In genomic region chr7:112786556-112787225, GRCm38 (mm10) we compare ENCODE assay signal across 9 mouse cellular contexts.
DNase-seq lines count a peak whose midpoint lies in the region; ATAC-seq and TF ChIP-seq lines count a peak whose summit lies in the region.
"Had no signal": no experiment of that assay in that cellular context is flagged by ENCODE, and none has a peak within 500 bp of the region (broad histone marks: within the 10 kb centered on the region; RNA-seq: fewer than 3 reads in every experiment).

No protein-coding gene starts in this region.

- H3K27ac ChIP-seq in layer of hippocampus, adult 2 months, result peak overlapping the region; percentile 18; the same call in 1 of the 2 replicates
- peak overlapping the region; percentile 80 for H3K27ac ChIP-seq in hindbrain, embryonic 13.5 days

- H3K9me3 ChIP-seq in hindbrain, embryonic 13.5 days, result no peaks in the 10 kb centered on the region

- 16% methylated on average over 7 of the region's 7 CpGs for WGBS in hindbrain, embryonic 13.5 days

- no peaks in the 10 kb centered on the region for H3K36me3 ChIP-seq in hindbrain, embryonic 13.5 days

- TF ChIP-seq CTCF in layer of hippocampus, adult 2 months (conservative IDR thresholded peaks at IDR 0.05), result no peak

- H3K9ac ChIP-seq in hindbrain, embryonic 13.5 days, result no peak overlapping the region; the same call in 1 of the 2 replicates

- no peaks in the 10 kb centered on the region for H3K27me3 ChIP-seq in hindbrain, embryonic 13.5 days
- H3K27me3 ChIP-seq: Patski had no signal

- H3K4me1 ChIP-seq in hindbrain, embryonic 13.5 days (replicated peaks), result peaks cover 42% of the 10 kb centered on the region

- peak; percentile 26 for ATAC-seq in hindbrain, embryonic 13.5 days (ENCODE audit: low FRiP score)
- ATAC-seq: Patski had no signal

- no peak overlapping the region for H3K4me3 ChIP-seq in layer of hippocampus, adult 2 months
- H3K4me3 ChIP-seq in hindbrain, embryonic 13.5 days, result no peak overlapping the region

- no peak for DNase-seq in layer of hippocampus, adult 2 months (ENCODE audit: low spot score in 2 of 2)
- no peak for DNase-seq in layer of hippocampus, adult 8-10 months (ENCODE audit: low spot score in 2 of 2)
- peak; percentile 89 for DNase-seq in fibroblast of lung, adult 2 months (ENCODE audit: low read depth)
- DNase-seq in lung, postnatal 4 days, result peak; percentile 75 to 88
- DNase-seq in gastrocnemius, postnatal 25 days, result no peak
- DNase-seq in thymus, postnatal 25 days, result no peak
- DNase-seq in Muller cell, postnatal 12 days (ENCODE audit: inconsistent ontology term), result no peak

- H3K4me2 ChIP-seq in hindbrain, embryonic 13.5 days, result no peak overlapping the region

Comparison
In these comparisons a context has a peak if more than half of its experiments do, and no peak if none do; other contexts are left out.
1. DNase-seq: peak in fibroblast of lung, adult 2 months (single experiment) and lung, postnatal 4 days (2 of 2); none in layer of hippocampus, adult 2 months (0 of 2), layer of hippocampus, adult 8-10 months (0 of 2), gastrocnemius, postnatal 25 days (single experiment), thymus, postnatal 25 days (single experiment) and Muller cell, postnatal 12 days (single experiment).